Mouse (Mus musculus): Measurements from ENCODE around the gene Sfrp5.

The Sfrp5 gene

DNA sequence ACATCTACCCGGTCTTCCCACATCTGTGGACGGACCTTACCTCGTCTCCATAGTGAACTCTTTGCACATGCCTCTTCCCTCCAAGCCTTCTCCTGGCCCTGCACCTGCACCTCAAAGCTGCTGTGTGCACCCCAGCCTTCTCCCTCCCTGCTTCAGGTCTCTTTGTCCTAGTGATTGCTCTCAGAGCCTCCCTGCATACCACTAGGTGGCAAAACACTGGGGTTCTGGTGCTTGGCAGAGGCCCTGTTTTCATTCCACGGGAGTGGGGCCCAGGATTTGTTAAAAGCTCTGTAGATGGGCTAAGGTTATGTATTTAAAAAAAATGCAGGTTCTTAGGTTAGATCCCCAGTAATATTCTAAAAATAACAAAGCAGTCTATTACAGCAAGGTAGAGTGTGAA lies 5.0 kb downstream of the Sfrp5 start:
- DNase-seq: no peak

GRCm38 (mm10) chr19:42196378-42196777 lies 5.7 kb downstream of the Sfrp5 start:
- DNase-seq: no peak

GRCm38 (mm10) chr19:42193311-42193710 lies 8.7 kb downstream of the Sfrp5 start:
- no peak for DNase-seq

DNA sequence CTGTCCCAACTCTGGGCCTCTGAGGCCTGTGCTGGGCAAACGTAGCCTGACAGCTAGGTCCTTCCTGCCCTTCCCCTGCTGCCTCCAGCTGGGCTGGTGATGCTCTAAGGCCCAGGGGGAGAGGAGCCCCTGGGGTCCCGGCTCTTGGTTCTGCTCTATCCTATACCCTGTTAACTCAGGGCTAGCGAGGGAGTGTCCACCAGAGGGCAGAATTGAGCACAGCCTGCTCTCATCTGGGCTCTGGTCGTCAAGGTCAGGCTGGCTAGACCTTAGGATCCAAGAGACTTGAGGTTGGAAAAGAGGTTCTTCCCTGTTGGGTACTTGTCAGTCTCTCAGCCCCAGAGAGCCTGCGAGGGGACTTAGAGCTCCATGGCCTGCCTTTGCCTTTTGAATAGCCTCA lies 11.6 kb downstream of the Sfrp5 start:
- DNase-seq: no peak

DNA sequence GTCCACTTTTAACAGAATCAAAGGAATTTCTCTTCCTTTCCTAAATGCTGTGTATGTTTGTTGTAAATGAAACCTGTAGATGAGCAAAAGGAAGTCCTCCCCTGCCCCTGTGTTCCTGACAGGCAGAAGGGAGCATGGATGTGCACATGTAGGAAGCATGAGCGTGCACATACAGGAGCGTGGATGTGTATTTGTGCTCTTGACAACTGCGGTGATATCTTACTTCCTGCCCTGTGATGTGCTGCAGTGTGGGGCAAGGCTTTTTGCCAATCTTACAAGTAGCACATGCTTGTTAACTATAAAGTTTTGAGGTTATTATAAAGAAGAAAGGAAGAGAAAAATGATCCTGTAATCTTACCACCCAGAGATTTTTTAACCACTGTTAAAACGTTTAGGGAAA lies 12.3 kb downstream of the Sfrp5 start:
- no peak for DNase-seq

GRCm38 (mm10) chr19:42182673-42183072 lies 19.4 kb downstream of the Sfrp5 start:
- no peak for DNase-seq

DNA sequence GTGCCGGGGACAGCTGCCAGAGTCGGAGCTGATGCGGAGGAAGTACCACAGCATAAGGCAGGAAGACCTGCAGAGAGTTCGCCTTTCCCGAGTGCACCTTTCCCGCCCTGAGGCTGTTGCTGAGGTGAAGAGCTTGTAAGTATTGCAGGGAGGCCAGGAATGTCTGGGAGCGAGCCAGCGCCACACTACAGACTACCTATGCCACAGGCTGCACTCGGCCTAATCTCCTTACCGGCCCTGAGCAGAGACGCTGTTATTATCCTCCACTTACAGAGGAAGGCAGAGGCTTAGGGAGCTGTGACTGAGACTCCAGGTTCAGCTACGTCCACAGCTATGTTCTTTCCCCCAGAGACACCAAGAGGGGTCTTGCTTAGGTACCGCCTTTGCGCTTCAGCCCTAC lies 22.7 kb downstream of the Sfrp5 start:
- no peak for DNase-seq

DNA sequence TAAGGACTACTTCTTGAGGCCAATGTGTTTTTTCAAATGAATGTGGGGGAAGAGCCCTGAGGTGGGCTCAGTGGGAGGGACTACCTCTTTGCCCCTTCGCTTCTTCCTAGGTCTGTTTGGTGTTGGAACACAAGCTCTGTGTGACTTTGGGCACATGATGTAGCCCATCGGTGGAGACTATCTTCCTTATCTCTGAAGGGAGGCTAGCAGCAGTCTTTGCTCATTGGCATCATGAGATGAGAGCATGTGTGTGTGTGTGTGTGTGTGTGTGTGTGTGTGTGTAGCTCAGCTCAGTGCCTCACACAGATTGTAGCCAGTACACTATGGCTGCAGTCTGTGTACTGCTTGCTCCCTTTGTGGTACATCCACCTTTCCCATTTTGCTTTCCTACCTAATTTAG lies 24.6 kb downstream of the Sfrp5 start:
- no peak for DNase-seq

DNA sequence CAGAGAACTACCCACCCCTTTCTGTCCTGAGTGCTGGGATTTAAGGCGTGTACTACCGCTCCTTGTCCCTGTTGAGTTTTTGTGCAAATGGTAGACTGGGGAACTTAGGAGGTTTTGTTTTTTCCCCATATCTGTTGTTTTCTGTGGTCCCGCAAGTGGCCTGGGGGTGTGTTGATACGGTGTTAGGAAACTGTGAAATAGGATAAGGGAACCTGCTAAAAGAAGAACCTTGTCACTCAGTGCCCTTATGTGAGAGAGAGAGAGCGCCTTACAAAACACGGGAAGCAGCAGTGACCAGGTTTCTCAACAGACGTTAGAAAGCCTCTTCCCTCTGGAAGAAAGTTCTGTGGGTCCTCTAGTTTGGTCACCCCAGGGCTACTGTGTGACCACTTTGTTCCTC lies 25.2 kb downstream of the Sfrp5 start:
- DNase-seq: no peak

DNA sequence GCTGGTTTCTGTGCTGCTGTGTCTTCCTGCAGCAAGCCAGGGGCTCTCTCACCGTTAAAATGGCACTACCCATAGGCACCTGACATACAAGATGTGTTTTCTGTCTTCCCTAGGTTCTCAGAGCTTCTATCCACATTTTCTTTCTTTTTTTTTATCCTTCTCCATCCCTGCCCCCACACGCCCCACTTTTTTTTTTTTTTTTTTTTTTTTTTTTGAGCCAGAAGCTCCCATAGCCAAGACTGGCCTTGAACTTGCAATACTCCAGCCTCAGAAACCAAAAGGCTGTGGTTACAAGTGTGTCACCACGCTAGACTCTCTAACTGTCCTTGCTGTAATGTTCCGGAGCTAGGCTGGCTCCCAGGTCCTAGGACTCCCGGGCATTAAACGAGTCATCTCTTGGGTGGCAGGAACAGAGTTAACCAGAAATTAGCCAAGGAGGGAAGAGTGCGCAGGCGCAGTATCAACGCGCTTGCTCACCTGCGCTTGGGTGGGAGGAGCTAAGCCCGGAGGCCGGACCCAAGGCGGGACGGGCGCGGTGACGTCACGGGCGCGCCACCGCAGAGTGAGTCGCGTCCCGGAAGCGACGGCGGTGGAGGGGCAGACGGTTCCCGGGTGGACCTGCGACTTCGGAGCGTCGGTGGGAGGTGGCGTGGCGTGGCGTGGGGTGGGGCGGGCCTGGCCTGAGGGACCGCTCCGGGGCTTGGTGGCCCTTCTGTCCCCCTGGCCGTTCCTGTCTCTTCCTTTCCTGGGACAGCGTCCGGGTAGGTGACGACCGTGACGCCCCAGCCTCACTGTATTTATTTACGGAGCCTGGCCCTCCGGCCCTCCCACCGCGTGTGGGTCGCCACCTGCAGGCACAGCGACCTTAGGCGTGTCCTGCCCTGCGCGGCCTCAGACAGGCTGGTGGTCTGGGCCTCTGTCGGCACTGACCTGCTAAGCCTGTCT lies 31.8 kb downstream of the Sfrp5 start:
- peak; percentile 90 to 91 for DNase-seq

DNA sequence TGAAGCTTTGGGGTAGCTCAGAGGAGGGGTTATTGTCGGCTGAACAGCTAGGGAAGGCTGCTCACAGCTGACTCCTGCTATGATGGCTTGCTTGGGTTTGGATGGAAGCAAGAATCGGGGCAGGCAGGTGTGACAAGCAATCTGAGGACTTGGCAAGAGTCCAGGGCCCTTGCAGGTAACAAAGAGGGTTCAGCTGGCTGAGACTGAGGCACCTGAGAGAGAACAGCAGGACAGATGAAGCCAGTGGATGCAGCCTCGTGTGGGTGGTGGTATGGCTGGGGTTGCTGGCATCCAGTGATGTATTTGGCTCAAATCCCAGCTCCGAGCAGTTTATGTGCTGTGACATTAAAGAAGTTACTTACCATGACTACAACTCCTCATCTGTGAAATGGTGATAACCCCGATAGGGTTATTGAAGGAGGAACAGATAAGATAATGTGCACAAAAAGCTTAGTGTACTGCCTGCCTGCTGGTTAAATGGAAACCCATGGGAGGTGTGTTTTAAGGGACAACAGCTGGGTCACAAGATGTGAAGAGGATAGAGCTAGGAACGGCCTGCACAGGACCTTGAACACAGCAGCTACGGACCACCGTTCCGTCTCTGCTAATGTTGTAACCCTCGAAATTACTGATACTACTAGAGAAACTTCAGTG lies 32.6 kb downstream of the Sfrp5 start:
- no peak for DNase-seq

- DNase-seq: no peak
Measured at GRCm38 (mm10) chr19:42167489-42167888, 34.6 kb downstream of the Sfrp5 start.

GRCm38 (mm10) chr19:42166766-42167165 lies 35.3 kb downstream of the Sfrp5 start:
- DNase-seq: no peak

DNA sequence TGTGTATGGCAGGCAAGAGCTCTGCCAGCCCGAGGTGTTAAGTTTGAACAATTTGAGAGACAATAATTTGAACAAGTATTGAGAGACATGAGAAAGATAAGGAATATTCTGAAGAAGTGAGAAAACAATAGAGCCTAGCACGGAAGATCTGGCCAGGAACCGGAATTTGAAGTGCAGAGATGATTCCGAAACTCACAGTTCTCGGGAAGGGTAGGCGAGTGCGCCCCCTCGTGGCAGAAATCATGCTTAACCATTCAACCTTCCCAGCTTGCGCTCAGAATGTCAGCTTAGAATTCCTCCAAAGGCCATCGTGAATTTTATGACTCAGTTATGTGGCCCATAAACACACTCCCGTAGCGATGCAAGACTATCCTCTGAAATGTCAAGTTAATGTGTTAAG lies 35.9 kb downstream of the Sfrp5 start:
- DNase-seq: peak; percentile 55 to 59

GRCm38 (mm10) chr19:42164188-42164587 lies 37.9 kb downstream of the Sfrp5 start:
- DNase-seq: no peak

GRCm38 (mm10) chr19:42163764-42164163 lies 38.3 kb downstream of the Sfrp5 start, which contains the start of gene Zfyve27:
Zfyve27 (plus strand) TSS chr19:42163951.
- no peak for DNase-seq

DNA sequence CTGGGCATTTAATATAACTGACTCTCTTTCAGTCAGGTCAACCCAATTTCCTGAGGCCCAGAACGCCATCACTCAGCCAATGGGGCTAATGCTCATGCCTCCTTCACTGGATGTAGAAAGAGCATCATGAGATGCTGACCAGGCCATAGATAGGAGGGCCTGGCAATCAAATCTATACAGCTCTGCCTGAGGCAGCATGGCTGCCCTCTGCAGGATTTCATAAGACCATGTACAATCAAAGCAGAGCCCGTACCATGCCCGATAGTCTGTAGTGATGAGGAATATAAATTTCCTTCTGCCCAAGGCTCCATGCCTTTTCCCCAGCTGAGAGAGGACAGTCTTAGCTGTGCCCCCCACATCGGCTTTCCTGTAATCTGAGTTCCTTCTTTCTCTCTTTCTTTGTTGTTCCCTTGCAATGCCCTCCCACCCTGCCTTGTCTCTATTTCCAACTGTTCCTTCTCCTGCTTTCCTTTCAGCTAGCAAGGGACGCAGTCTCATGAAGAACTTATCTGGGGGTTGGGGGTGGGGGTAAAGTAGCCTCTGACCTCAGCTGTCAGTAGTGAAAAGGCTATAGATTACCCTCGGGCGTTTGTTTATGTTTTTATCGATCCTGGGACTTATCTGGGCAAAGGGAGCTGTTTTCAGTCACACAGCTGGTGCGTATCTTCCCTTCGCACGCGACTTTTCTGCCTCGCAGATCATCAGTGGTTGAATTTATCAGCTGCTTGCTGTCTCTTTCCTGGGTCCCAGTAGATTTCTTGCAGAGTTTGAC lies 43.6 kb downstream of the Sfrp5 start:
- DNase-seq: no peak

DNA sequence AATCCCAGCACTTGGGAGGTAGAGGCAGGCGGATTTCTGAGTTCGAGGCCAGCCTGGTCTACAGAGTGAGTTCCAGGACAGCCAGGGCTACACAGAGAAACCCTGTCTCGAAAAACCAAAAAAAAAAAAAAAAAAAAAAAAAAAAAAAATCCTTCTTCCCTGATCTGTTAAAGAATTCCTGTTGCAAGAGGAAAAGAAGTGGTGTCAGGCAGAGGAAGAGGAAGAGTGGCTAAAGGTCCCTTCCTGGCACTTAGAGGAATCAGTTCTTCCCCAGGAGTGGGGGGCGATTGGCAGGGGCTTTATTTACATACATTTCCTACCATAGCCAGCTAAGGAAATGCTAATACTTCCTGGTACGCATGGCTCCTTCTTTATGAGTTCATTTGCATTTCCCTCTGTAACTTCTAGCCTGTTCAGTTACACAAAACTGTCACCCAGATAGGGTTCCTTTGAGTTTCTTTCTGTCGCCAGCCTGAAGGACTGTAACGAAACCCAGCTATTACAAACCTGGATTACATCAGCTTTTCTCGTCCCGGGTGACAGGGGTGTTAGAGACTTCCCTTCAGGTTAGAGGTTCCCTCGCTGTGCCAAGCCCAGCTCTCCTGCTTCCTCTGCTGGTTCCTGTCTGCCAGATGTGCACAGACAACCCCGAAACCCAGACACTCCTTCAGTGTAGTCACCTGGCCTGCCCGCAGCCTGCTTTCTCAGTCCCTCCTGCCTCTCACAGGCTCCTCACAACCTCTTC lies 44.4 kb downstream of the Sfrp5 start:
- no peak for DNase-seq

- DNase-seq: peak; percentile 39 to 52
Measured at GRCm38 (mm10) chr19:42151990-42152389, 50.1 kb downstream of the Sfrp5 start.

- no peak for DNase-seq
Measured at GRCm38 (mm10) chr19:42148569-42148860, 53.5 kb downstream of the Sfrp5 start.
